Mouse (Mus musculus): Measurements from ENCODE around the gene Grin2a.

Grin2a gene

GRCm38 (mm10) chr16:9994951-9995813, at the start of gene Grin2a:
TSS of gene Grin2a (minus strand) at chr16:9995560.
- DNase-seq = peak; percentile 16

- no peak for DNase-seq
Measured at GRCm38 (mm10) chr16:10035582-10036215, 40.3 kb upstream of the Grin2a start.

- no peak for DNase-seq
Measured at GRCm38 (mm10) chr16:10033416-10033979, 38.1 kb upstream of the Grin2a start.

GRCm38 (mm10) chr16:10031891-10032290, 36.5 kb upstream of the Grin2a start:
- no peak for DNase-seq

- no peak for DNase-seq
Measured at GRCm38 (mm10) chr16:10026741-10027140, 31.4 kb upstream of the Grin2a start.

GRCm38 (mm10) chr16:10009743-10010142, 14.4 kb upstream of the Grin2a start:
- no peak for DNase-seq

- no peak for DNase-seq
Measured at GRCm38 (mm10) chr16:10005606-10006005, 10.2 kb upstream of the Grin2a start.

- DNase-seq = no peak
Measured at GRCm38 (mm10) chr16:10004096-10004495, 8.7 kb upstream of the Grin2a start.

- DNase-seq = no peak
Measured at GRCm38 (mm10) chr16:10003001-10003400, 7.6 kb upstream of the Grin2a start.

GRCm38 (mm10) chr16:10001601-10002000, 6.2 kb upstream of the Grin2a start:
- DNase-seq = no peak

- DNase-seq = no peak
Measured at GRCm38 (mm10) chr16:9999926-10000325, 4.6 kb upstream of the Grin2a start.

- DNase-seq = no peak
Measured at GRCm38 (mm10) chr16:9997931-9998330, 2.6 kb upstream of the Grin2a start.

- DNase-seq = no peak
Measured at GRCm38 (mm10) chr16:9995814-9996210, 452 bp upstream of the Grin2a start.

GRCm38 (mm10) chr16:9994041-9994950, 1.1 kb downstream of the Grin2a start:
- peak; percentile 21 for DNase-seq

GRCm38 (mm10) chr16:9993255-9994040, 1.9 kb downstream of the Grin2a start:
- DNase-seq = peak; percentile 73

GRCm38 (mm10) chr16:9992773-9993221, 2.6 kb downstream of the Grin2a start:
- peak; percentile 16 for DNase-seq

- DNase-seq = no peak
Measured at GRCm38 (mm10) chr16:9992076-9992772, 3.1 kb downstream of the Grin2a start.

GRCm38 (mm10) chr16:9985041-9985440, 10.3 kb downstream of the Grin2a start:
- DNase-seq = no peak

- DNase-seq = no peak
Measured at GRCm38 (mm10) chr16:9980641-9981040, 14.7 kb downstream of the Grin2a start.

GRCm38 (mm10) chr16:9978173-9978572, 17.2 kb downstream of the Grin2a start:
- DNase-seq = no peak

GRCm38 (mm10) chr16:9972705-9973104, 22.7 kb downstream of the Grin2a start:
- no peak for DNase-seq

All from kidney, postnatal 10 days (tissue).